Mouse (Mus musculus): Measurements from ENCODE around the gene Gm10282.

The Gm10282 gene

GRCm38 (mm10) chr8:72324708-72325107 lies 19.6 kb upstream of the Gm10282 start:
- in situ Hi-C loops (cut with MboI, MseI): no loop called here

DNA sequence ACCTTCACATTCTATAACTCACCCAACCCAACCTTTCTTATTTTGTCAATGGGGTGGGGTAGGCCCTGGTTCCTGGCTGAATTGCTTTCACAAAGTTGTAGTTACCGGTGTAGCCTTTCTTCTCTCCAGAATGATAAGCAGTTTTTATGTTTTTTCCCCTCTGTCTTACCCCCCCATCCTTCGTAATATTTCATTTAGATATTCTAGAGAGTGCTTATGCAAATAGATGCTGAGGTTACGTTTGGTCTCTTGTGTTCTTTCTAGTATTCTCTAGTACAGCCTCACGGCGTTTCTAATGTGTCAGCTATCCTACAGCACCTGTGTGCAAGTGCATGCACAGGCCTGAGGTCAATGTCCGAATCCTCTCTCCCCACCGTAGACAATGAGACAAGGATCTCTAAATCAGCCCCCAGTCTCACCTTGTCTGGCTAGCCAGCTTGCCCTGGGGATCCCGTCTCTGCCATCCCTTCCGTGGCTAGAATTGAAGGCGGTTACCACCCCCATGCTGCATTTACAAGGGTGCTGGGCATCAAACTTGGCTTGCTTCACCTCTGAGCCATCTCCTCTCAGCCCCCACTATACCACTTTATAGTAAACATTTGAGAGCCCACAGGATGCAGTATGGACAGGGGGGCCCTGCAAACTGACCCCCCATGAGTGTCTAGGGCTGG lies 19.1 kb upstream of the Gm10282 start:
- in situ Hi-C loops (cut with MboI, MseI): no loop called here

- in situ Hi-C loops (cut with MboI, MseI): no loop called here
Observed at GRCm38 (mm10) chr8:72323131-72323725, 18.2 kb upstream of the Gm10282 start.

- in situ Hi-C loops (cut with MboI, MseI): no loop called here
Observed at GRCm38 (mm10) chr8:72322471-72322889, 17.4 kb upstream of the Gm10282 start.

GRCm38 (mm10) chr8:72321635-72322441 lies 16.8 kb upstream of the Gm10282 start:
- in situ Hi-C loops (cut with MboI, MseI): no loop called here

DNA sequence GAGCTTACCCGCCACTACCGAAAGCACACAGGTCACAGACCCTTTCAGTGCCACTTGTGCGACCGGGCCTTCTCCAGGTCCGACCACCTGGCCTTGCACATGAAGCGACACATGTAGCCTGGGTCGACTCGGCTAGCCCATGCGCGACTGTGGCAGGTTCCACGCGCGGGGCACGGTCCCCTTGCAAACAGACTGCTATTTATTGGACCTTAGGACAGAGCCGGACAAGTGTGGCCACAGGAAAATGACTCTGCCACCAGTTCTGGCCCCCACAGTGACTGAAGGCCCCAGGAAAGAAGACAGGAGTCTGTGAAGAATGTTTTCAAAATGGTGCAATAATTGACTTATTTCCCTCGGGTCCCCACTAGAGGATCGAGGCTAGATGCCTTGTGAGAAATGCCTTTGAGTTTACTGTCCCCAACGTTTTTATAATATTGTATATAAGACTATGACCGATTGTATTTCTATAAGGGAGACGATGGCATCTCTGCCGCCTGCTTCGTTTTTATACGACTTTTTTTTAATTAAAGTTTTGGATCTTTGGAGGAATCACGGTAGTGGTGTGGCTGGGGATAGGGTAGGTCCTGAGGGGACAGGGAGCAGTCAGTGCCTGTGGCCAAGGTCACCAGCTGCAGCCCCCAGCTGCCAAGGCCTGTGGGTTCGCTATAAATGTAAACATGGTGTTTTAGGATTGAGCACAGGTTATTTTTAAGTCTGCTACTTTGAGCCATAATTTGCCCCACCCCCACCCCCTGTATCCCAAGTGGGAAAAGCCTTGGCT lies 15.9 kb upstream of the Gm10282 start:
- in situ Hi-C loops (cut with MboI, MseI): no loop called here

- in situ Hi-C loops (cut with MboI, MseI): loop anchor here in 1 of 2 experiments (5.0 kb wide), 1 partner anchor 32 kb away; no protein-coding TSS in a partner anchor
Observed at GRCm38 (mm10) chr8:72319921-72320802, 15.1 kb upstream of the Gm10282 start.

- in situ Hi-C loops (cut with MboI, MseI): loop anchor here in 1 of 2 experiments (5.0 kb wide), 1 partner anchor 33 kb away; no protein-coding TSS in a partner anchor
Observed at GRCm38 (mm10) chr8:72319397-72319796, 14.3 kb upstream of the Gm10282 start.

GRCm38 (mm10) chr8:72318801-72319322 lies 13.8 kb upstream of the Gm10282 start, which contains the start of gene Klf2:
Gene Klf2, plus strand, starts transcription at chr8:72319033.
- in situ Hi-C loops (cut with MboI, MseI): loop anchor here in 1 of 2 experiments (5.0 kb wide), 1 partner anchor 33 kb away; no protein-coding TSS in a partner anchor

DNA sequence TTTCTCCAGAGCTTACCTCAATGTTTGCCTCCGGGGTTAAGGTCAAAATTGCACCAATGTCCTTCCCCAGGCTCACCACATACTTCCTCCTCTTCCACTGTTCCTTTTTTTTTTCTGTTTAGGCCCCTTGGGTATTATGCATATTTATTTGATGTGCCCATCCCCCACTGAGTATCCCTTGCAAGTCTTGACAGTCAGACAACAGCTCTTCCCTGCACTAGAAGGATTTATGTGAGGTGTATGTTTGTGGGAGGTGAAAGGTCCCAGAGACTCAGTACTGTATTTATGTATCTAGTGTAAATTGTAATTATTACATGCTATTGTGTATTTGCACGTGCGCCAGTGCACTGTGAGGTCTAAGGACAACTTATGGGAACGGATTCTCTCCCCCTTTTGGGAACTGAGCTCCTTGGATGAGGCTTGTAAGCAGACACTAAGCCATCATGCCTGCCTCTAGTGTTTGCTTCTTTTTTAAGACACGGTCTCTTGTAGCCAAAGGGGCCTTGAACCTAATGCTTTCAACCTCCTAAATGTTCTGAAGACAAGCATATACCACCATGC lies 12.8 kb upstream of the Gm10282 start:
- in situ Hi-C loops (cut with MboI, MseI): loop anchor here in 1 of 2 experiments (5.0 kb wide), 1 partner anchor 34 kb away; no protein-coding TSS in a partner anchor

DNA sequence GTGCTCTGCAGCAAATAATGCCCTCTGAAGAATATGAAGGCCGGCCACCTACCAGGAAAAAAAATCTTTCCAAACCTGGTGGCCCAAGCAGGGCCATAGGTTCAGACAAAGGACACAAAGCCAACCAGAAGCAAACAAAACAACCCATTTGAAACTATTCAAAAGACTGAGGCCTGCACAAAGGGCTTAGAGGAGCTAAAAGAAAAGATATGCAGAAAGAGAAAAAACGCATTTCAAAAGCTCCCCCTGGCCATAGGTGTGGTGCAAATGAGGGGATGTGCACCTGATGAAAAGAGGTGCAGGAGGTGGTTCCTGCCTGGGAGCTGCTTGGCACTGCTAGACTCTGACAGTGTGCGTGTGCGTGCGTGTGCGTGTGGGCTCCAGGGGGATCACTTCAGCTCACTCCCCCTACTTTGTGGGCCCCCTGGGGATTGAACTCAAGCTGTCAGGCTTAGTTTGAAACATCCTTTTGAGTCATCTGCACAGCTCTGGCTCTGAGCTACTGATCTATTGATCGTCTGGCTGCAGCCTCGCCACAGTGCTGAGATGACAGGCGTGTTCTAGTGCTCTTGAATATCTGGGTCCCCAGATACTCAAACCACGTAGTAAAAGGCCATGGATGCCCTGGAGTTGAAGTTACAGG lies 11.1 kb upstream of the Gm10282 start:
- in situ Hi-C loops (cut with MboI, MseI): loop anchor here in 1 of 2 experiments (5.0 kb wide), 1 partner anchor 36 kb away; no protein-coding TSS in a partner anchor

GRCm38 (mm10) chr8:72312926-72313518 lies 8.0 kb upstream of the Gm10282 start:
- in situ Hi-C loops (cut with MboI, MseI): no loop called here

GRCm38 (mm10) chr8:72310849-72311506 lies 5.9 kb upstream of the Gm10282 start:
- in situ Hi-C loops (cut with MboI, MseI): no loop called here

DNA sequence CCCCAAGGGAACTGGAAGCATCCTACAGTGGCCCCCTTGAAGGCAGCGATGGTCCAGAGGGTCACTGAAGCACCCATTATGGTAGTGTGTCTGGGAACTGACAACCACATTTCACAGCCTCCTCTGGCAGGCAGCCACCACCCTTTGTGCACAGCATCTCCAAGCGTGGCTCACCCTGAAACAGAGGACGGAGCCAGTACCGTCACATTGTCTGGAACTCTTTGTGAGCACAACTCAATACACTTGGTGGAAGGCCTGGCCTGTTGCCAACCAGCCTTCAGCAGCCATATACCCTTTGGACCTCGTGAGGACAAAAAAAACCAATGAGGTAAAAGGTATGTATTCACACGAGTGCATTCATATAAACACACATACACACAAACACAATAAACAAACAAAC lies 3.2 kb upstream of the Gm10282 start:
- in situ Hi-C loops (cut with MboI, MseI): no loop called here

- in situ Hi-C loops (cut with MboI, MseI): no loop called here
Observed at GRCm38 (mm10) chr8:72306913-72307312, 1.9 kb upstream of the Gm10282 start.

- in situ Hi-C loops (cut with MboI, MseI): loop anchor here in 1 of 2 experiments (5.0 kb wide), 1 partner anchor 36 kb away; no protein-coding TSS in a partner anchor
Observed at GRCm38 (mm10) chr8:72303633-72304032, 1.4 kb downstream of the Gm10282 start.

DNA sequence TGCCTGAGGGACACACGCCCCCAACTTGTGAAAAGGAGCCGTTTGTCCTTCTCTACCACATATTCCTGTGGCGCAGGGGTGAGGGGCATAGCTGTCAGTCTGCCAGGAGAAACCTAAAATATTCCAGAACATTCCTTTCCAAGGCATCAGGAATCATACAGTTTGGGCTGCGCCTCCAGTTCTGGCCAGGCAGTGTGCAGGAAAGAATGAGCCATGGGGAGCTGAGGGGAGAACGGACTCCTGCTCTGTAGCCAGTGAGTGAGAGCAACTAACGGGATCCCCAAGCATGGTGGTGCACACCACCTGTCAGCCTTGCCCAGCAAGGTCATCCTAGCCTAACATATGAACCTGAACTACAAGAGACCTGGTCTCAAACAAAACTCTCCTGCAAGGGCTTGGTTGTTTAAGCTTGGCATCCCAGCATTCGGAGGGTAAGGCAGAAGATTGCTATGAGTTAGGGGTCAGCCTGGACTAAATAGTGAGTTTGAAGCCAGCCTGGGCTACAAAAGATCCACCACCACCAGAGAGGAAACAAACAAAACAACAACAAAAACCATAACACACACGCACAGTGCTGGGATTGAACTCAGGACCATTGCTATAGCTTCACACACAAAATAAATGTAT lies 2.0 kb downstream of the Gm10282 start:
- in situ Hi-C loops (cut with MboI, MseI): loop anchor here in 1 of 2 experiments (5.0 kb wide), 1 partner anchor 36 kb away; no protein-coding TSS in a partner anchor

Measured in T-helper 17 cell (primary cell).